Mouse (Mus musculus) lung, adult 2 months (tissue): ENCODE results near the gene S100a10.

Experiments
- CTCF ChIP-seq: fragments of 200-500 bp; IDR thresholded peaks from 2 replicates; pipeline ENCODE4 v1.5.1; 2011; ENCODE audit warnings: mild to moderate bottlenecking, low read length, control low read depth; ENCODE audit not compliant: insufficient read depth
- POLR2A ChIP-seq: fragments of 200-500 bp; IDR thresholded peaks from 2 replicates; pipeline ENCODE4 v1.6.1; 2011; ENCODE audit warnings: low read depth, mild to moderate bottlenecking, control low read depth, low read length, borderline replicate concordance; ENCODE audit errors: extremely low read depth

DNA sequence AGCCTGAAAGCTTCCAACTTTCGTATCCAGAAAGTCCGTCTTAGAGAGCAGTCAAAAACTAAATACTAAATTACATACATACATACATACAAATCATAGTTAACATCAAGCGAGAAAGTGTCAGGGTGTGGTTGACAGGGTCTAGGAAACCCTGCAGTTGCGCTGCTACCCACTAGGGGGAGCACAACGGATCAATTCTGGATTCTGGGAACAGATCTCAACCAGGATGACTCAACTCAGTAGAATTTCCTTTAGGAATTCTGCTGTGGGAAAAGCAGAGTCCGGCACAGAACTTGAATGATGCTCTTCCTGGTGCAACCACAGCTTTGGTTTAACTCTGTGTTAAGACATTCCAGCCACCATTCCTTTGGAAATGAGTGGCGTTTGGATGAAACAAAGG, 32.3 kb upstream of the S100a10 start:
- TF ChIP-seq POLR2A: no peak
- TF ChIP-seq CTCF: peak; percentile 89
